Mouse (Mus musculus) stomach, embryonic 16.5 days (tissue): ENCODE measurements around the gene Krtap3-3. TPM values are rescaled to one million over a fixed set of nuclear protein-coding genes. Genes with fewer than 3 reads are reported as not detected.

ENCODE experiments used
- ATAC-seq: fragments of 200-750 bp; cut with Nextera tagmentation; 2 replicates; pipeline ENCODE4 v1.8.0; 2017; ENCODE audit warnings: moderate number of reproducible peaks, moderate TSS enrichment; ENCODE audit not compliant: insufficient read depth, low FRiP score
- H3K27ac ChIP-seq: fragments of 300-500 bp; sonication (generic); 2 replicates; pipeline ENCODE4 v1.5.1; 2014; ENCODE audit warnings: low read length
- H3K27me3 ChIP-seq: fragments of 300-500 bp; sonication (generic); 2 replicates; pipeline ENCODE4 v1.6.1; 2014; ENCODE audit warnings: low read length, control low read depth, mixed read lengths; ENCODE audit not compliant: control insufficient read depth, insufficient read depth
- H3K36me3 ChIP-seq: fragments of 300-500 bp; sonication (generic); 2 replicates; pipeline ENCODE4 v1.6.1; 2014; ENCODE audit warnings: low read length; ENCODE audit not compliant: control insufficient read depth, insufficient read depth
- H3K4me1 ChIP-seq: fragments of 300-500 bp; sonication (generic); 2 replicates; pipeline ENCODE4 v1.6.1; 2014; ENCODE audit warnings: low read length, control low read depth, mixed read lengths; ENCODE audit not compliant: control insufficient read depth, insufficient read depth
- H3K4me2 ChIP-seq: fragments of 300-500 bp; sonication (generic); 2 replicates; pipeline ENCODE4 v1.6.1; 2014; ENCODE audit warnings: low read depth, low read length, mixed read lengths
- H3K4me3 ChIP-seq: fragments of 300-500 bp; sonication (generic); replicated peaks from 2 replicates; pipeline ENCODE4 v1.5.1; 2014; ENCODE audit warnings: mild to moderate bottlenecking, low read length
- H3K9ac ChIP-seq: fragments of 300-500 bp; sonication (generic); 2 replicates; pipeline ENCODE4 v1.6.1; 2014; ENCODE audit warnings: low read length
- H3K9me3 ChIP-seq: fragments of 300-500 bp; sonication (generic); replicated peaks from 2 replicates; pipeline ENCODE4 v1.6.1; 2016; ENCODE audit warnings: low read length, control low read depth; ENCODE audit not compliant: control insufficient read depth
- WGBS: fragments of 180-500 bp; shearing (Covaris S2); extraction: QIAGEN DNeasy Blood & Tissue Kit; methylation state at CpG from one replicate; pipeline ENCODE4 v1.1.7; 2014; 5-methylcytosine and 5-hydroxymethylcytosine counted together
- polyA plus RNA-seq: library from polyadenylated mRNA; unstranded; fragments of >200 nt; fragmentation: Nextera tagmentation; extraction: Ambion mirVana; gene quantifications from 2 replicates; pipeline ENCODE4 v1.2.1, GENCODE M21; 2015

The Krtap3-3 gene
- polyA plus RNA-seq, 1 experiment from 2014 or later, result not detected

GRCm38 (mm10) chr11:99521288-99521860 lies 29.3 kb downstream of the Krtap3-3 start, which contains the start of gene Krt39:
TSS of gene Krt39 (minus strand) at chr11:99521338.
- Histone ChIP-seq H3K4me2 (no peak within 1 kb of the TSS), H3K36me3 (no peaks in the 10 kb centered on the region), H3K27me3 (no peaks in the 10 kb centered on the region), H3K4me3 (no peak within 1 kb of the TSS), H3K27ac (no peak within 1 kb of the TSS), H3K9me3 (no peaks in the 10 kb centered on the region), H3K4me1 (no peaks in the 10 kb centered on the region; the same call in 1 of the 2 replicates), H3K9ac (no peak within 1 kb of the TSS)
- no peak for ATAC-seq
- 73% methylated on average over 13 of the region's 13 CpGs for WGBS

- peak; percentile 88 for ATAC-seq
- no peaks in the 10 kb centered on the region for H3K36me3 ChIP-seq
- H3K4me3 ChIP-seq, result no peak overlapping the region
- peaks cover 3% of the 10 kb centered on the region; the same call in 1 of the 2 replicates for H3K4me1 ChIP-seq
- H3K27ac ChIP-seq, result peak overlapping the region; percentile 66
- H3K27me3 ChIP-seq, result no peaks in the 10 kb centered on the region
- WGBS, result 52% methylated on average over 8 of the region's 8 CpGs
- no peaks in the 10 kb centered on the region for H3K9me3 ChIP-seq
- H3K4me2 ChIP-seq, result no peak overlapping the region
- H3K9ac ChIP-seq, result no peak overlapping the region
Observed at GRCm38 (mm10) chr11:99514098-99514497, 36.6 kb downstream of the Krtap3-3 start.

Other genes starting within 250 kb of the Krtap3-3 start
- gene Krt25, start 227.9 kb downstream of the Krtap3-3 start, polyA plus RNA-seq, result 0.06 and 0.22 TPM in 2 replicates
- gene Krt26, start 212.9 kb downstream of the Krtap3-3 start, polyA plus RNA-seq, result not detected in 2 replicates
- 0.15 TPM in 1 of 2 replicates, not detected in the other for gene Krt27, start 199.8 kb downstream of the Krtap3-3 start, polyA plus RNA-seq
- 0.14 and 0.21 TPM in 2 replicates for gene Krt28, start 176.0 kb downstream of the Krtap3-3 start, polyA plus RNA-seq
- gene Krt10, start 161.5 kb downstream of the Krtap3-3 start, polyA plus RNA-seq, result 22.3 and 24.1 TPM in 2 replicates
- 0.12 and 0.19 TPM in 2 replicates for gene Krt12, start 128.6 kb downstream of the Krtap3-3 start, polyA plus RNA-seq
- gene Krt20, start 112.7 kb downstream of the Krtap3-3 start, polyA plus RNA-seq, result 16.6 and 23.3 TPM in 2 replicates
- 92.1 and 140 TPM in 2 replicates for gene Krt23, start 57.7 kb downstream of the Krtap3-3 start, polyA plus RNA-seq
- 0.14 TPM in 1 of 2 replicates, not detected in the other for gene Krt39, start 29.5 kb downstream of the Krtap3-3 start, polyA plus RNA-seq
- gene Krt40, start 7.7 kb downstream of the Krtap3-3 start, polyA plus RNA-seq, result not detected in 2 replicates
- gene Krtap3-2, start 6.0 kb upstream of the Krtap3-3 start, polyA plus RNA-seq, result not detected in 2 replicates
- not detected in 2 replicates for gene Gm11939, start 8.6 kb upstream of the Krtap3-3 start, polyA plus RNA-seq
- not detected in 2 replicates for gene Krtap3-1, start 15.8 kb upstream of the Krtap3-3 start, polyA plus RNA-seq
- gene Krtap1-5, start 30.2 kb upstream of the Krtap3-3 start, polyA plus RNA-seq, result not detected in 2 replicates
- not detected in 2 replicates for gene Krtap1-4, start 32.8 kb upstream of the Krtap3-3 start, polyA plus RNA-seq
- not detected in 2 replicates for gene Krtap1-3, start 40.5 kb upstream of the Krtap3-3 start, polyA plus RNA-seq
- not detected in 2 replicates for gene Krtap9-3, start 47.2 kb upstream of the Krtap3-3 start, polyA plus RNA-seq
- gene Gm11938, start 52.4 kb upstream of the Krtap3-3 start, polyA plus RNA-seq, result not detected in 2 replicates
- not detected in 2 replicates for gene Gm11937, start 59.3 kb upstream of the Krtap3-3 start, polyA plus RNA-seq
- gene Krtap2-4, start 64.0 kb upstream of the Krtap3-3 start, polyA plus RNA-seq, result not detected in 2 replicates
- gene Gm11562, start 69.6 kb upstream of the Krtap3-3 start, polyA plus RNA-seq, result not detected in 2 replicates
- not detected in 2 replicates for gene Krtap4-1, start 77.4 kb upstream of the Krtap3-3 start, polyA plus RNA-seq
- not detected in 2 replicates for gene Krtap4-2, start 84.2 kb upstream of the Krtap3-3 start, polyA plus RNA-seq
- not detected in 2 replicates for gene Krtap4-7, start 93.2 kb upstream of the Krtap3-3 start, polyA plus RNA-seq
- gene Gm11555, start 99.4 kb upstream of the Krtap3-3 start, polyA plus RNA-seq, result not detected in 2 replicates
- gene Gm11563, start 108.1 kb upstream of the Krtap3-3 start, polyA plus RNA-seq, result not detected in 2 replicates
- not detected in 2 replicates for gene Krtap4-6, start 115.1 kb upstream of the Krtap3-3 start, polyA plus RNA-seq
- gene Gm14190, start 139.9 kb upstream of the Krtap3-3 start, polyA plus RNA-seq, result not detected in 2 replicates
- not detected in 2 replicates for gene Gm14180, start 183.4 kb upstream of the Krtap3-3 start, polyA plus RNA-seq
- gene Gm11595, start 222.0 kb upstream of the Krtap3-3 start, polyA plus RNA-seq, result not detected in 2 replicates
- gene Krtap4-8, start 229.8 kb upstream of the Krtap3-3 start, polyA plus RNA-seq, result not detected in 2 replicates
- gene Krtap4-9, start 234.3 kb upstream of the Krtap3-3 start, polyA plus RNA-seq, result not detected in 2 replicates
- not detected in 2 replicates for gene Gm11596, start 242.6 kb upstream of the Krtap3-3 start, polyA plus RNA-seq
- gene Gm11569, start 248.1 kb upstream of the Krtap3-3 start, polyA plus RNA-seq, result not detected in 2 replicates